Mouse (Mus musculus): ENCODE measurements around the gene Tmem136. TPM values are rescaled to one million over a fixed set of nuclear protein-coding genes. Genes with fewer than 3 reads are reported as not detected.

The Tmem136 gene
- 0.94 and 0.97 TPM in 2 replicates for polyA plus RNA-seq (2012; rRNA removed)
- 0.47 and 0.57 TPM in 2 replicates for polyA plus RNA-seq (2014; fragmentation: Nextera tagmentation; extraction: Ambion mirVana)

DNA sequence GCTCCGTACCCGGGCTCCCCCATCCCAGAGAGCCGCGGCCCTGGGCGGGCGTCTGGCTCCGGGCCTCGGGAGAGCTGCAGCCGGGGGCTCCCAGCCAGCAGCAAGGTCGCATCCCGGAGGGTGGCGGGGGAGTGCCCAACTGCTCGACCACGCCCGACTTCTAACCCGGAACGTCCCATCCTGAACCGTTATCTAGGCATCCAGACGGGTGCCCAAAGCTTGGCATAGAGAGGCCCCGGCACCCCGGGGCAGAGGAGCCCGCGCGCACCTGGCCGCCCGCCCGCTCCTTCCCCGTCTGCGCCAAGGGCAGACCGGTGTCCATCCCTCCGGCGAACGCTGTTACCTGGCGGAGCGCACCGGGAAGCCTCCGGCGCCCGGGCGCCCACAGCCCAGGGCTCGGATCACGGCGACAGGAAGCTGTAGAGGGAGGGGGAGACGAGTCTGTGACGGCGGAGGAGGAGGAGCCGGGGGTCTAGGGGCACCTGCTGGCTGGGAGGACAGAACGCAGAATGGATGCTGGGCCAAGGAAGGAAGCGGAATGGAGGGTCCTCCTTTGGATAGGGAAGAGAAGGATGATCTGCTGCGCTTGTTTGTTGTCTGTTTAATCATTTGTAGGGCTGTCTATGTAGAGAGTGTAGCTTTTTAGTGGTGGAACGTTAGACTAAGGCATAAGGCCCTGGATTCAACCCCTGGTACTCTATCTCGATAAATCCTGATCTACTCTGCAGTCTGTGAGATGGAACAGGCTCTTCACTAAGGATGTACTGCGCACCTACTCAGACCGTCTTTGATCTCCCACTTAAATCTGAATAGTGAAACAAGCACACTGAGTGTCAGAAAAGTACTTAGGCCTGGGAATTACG lies at the start of gene Tmem136:
Gene Tmem136, minus strand, starts transcription at position 437 of the 863 bp plus-strand sequence.
- Histone ChIP-seq H3K4me3 (ENCODE audit: insufficient read depth in 1 of 2, low read depth in 2 of 2, low read length in 2 of 2) (peak within 1 kb of the TSS; percentile 60 to 61), H3K27ac (peak within 1 kb of the TSS; percentile 78), H3K27me3 (ENCODE audit: control insufficient read depth, insufficient read depth, low read length) (peaks cover 49% of the 10 kb centered on the region), H3K36me3 (replicated peaks; ENCODE audit: control insufficient read depth, insufficient read depth, low read depth) (no peaks in the 10 kb centered on the region), H3K9me3 (ENCODE audit: control insufficient read depth, low read length) (no peaks in the 10 kb centered on the region), H3K4me2 (ENCODE audit: low read depth) (peak within 1 kb of the TSS; percentile 82), H3K4me1 (replicated peaks; ENCODE audit: control insufficient read depth in 2 of 2, insufficient read depth in 2 of 2, low read length in 1 of 2) (peaks cover 21 to 22% of the 10 kb centered on the region in 2 experiments), H3K9ac (replicated peaks) (peak within 1 kb of the TSS; percentile 72)
- DNase-seq (ENCODE audit: low read depth in 3 of 3, low spot score in 3 of 3): peak; percentile 83 to 87 (median 86)
- peak; percentile 69 for TF ChIP-seq EP300 (IDR thresholded peaks at IDR 0.05; ENCODE audit: low read depth)
- no peak for TF ChIP-seq CTCF (IDR thresholded peaks at IDR 0.05; ENCODE audit: low read depth)
- 5% methylated on average over 55 of the region's 55 CpGs for WGBS (ENCODE audit: insufficient replicate concordance)
- ATAC-seq (ENCODE audit: insufficient read depth): peak; percentile 99

DNA sequence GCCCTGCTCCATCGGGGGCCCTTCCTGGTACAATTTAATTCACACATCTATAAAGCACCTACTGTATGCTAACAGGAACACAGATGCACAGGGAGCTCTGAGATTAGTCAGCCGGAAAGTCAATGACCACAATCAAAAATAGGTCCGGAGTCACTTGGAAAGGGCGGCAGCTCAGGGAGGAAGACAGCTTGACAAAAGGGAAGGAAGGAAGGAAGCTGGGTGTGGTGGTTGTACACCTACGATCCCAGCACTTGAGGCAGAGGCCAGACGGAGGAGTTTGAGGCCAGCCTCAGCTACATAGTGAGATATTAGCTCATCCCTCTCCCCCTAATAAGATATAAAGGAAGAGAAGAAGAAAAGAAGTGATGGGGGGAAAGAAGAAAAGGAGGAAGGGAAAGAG lies 39.6 kb upstream of the Tmem136 start:
- H3K4me3 ChIP-seq (ENCODE audit: insufficient read depth in 1 of 2, low read depth in 2 of 2, low read length in 2 of 2): no peak overlapping the region
- H3K27ac ChIP-seq: no peak overlapping the region
- H3K4me2 ChIP-seq (ENCODE audit: low read depth): no peak overlapping the region
- H3K9me3 ChIP-seq (ENCODE audit: control insufficient read depth, low read length): no peaks in the 10 kb centered on the region
- no peaks in the 10 kb centered on the region for H3K27me3 ChIP-seq (ENCODE audit: control insufficient read depth, insufficient read depth, low read length)
- H3K9ac ChIP-seq (replicated peaks): no peak overlapping the region
- no peak for DNase-seq (ENCODE audit: low read depth in 3 of 3, low spot score in 3 of 3)
- H3K4me1 ChIP-seq (replicated peaks; ENCODE audit: control insufficient read depth in 2 of 2, insufficient read depth in 2 of 2, low read length in 1 of 2): no peaks in the 10 kb centered on the region
- 25% methylated on average over 6 of the region's 6 CpGs for WGBS (ENCODE audit: insufficient replicate concordance)
- ATAC-seq (ENCODE audit: insufficient read depth): no peak
- TF ChIP-seq EP300 (IDR thresholded peaks at IDR 0.05; ENCODE audit: low read depth): no peak
- no peak for TF ChIP-seq CTCF (IDR thresholded peaks at IDR 0.05; ENCODE audit: low read depth)
- H3K36me3 ChIP-seq (replicated peaks; ENCODE audit: control insufficient read depth, insufficient read depth, low read depth): no peaks in the 10 kb centered on the region

DNA sequence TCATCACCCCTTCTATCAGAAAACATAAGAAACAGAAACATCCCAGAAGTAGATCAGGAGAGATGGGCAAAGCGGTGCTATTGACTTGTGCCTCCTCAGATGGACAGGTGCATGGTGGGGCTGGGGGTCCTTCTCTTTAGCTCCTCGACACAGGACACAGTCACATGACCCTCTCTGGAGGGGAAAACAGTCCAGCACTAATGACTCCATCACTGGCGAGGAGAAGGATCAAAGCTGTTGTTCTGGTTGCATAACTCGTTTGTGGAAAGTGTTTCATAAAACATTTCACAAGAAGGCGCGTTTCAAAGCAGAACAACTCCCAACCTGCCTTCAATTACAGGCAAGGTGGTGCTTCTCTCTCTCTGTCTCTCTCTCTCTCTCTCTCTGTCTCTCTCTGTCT lies 35.4 kb upstream of the Tmem136 start:
- WGBS (ENCODE audit: insufficient replicate concordance): 58% methylated on average over 6 of the region's 6 CpGs
- no peaks in the 10 kb centered on the region for H3K27me3 ChIP-seq (ENCODE audit: control insufficient read depth, insufficient read depth, low read length)
- TF ChIP-seq CTCF (IDR thresholded peaks at IDR 0.05; ENCODE audit: low read depth) (no peak), EP300 (IDR thresholded peaks at IDR 0.05; ENCODE audit: low read depth) (no peak)
- H3K36me3 ChIP-seq (replicated peaks; ENCODE audit: control insufficient read depth, insufficient read depth, low read depth): no peaks in the 10 kb centered on the region
- H3K27ac ChIP-seq: no peak overlapping the region
- no peak overlapping the region for H3K4me2 ChIP-seq (ENCODE audit: low read depth)
- no peak for ATAC-seq (ENCODE audit: insufficient read depth)
- no peak overlapping the region for H3K9ac ChIP-seq (replicated peaks)
- H3K9me3 ChIP-seq (ENCODE audit: control insufficient read depth, low read length): no peaks in the 10 kb centered on the region
- no peak for DNase-seq (ENCODE audit: low read depth in 3 of 3, low spot score in 3 of 3)
- no peak overlapping the region for H3K4me3 ChIP-seq (ENCODE audit: insufficient read depth in 1 of 2, low read depth in 2 of 2, low read length in 2 of 2)
- no peaks in the 10 kb centered on the region for H3K4me1 ChIP-seq (replicated peaks; ENCODE audit: control insufficient read depth in 2 of 2, insufficient read depth in 2 of 2, low read length in 1 of 2)

DNA sequence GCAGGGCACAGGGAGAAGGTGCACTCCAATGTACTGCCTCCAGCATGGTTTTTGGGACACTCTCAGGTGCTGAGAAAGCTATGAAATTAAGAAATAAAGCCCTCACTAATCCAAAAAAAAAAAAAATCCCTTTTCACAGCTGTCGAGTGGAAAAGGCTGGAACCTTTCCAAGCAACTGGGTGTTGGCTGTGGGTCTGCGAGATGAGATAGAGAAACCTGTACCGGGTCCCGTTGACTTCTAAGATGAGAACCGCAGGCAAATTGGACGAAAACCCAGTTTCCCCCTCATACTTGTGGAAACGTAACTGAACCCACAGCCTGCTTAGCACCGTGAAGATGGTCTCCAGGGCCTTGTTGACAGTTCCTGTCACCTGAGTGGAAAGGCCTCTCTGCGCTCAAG lies 34.6 kb upstream of the Tmem136 start:
- Histone ChIP-seq H3K27ac (no peak overlapping the region), H3K27me3 (ENCODE audit: control insufficient read depth, insufficient read depth, low read length) (no peaks in the 10 kb centered on the region), H3K9ac (replicated peaks) (no peak overlapping the region), H3K4me3 (ENCODE audit: insufficient read depth in 1 of 2, low read depth in 2 of 2, low read length in 2 of 2) (no peak overlapping the region), H3K4me2 (ENCODE audit: low read depth) (no peak overlapping the region), H3K36me3 (replicated peaks; ENCODE audit: control insufficient read depth, insufficient read depth, low read depth) (no peaks in the 10 kb centered on the region), H3K4me1 (replicated peaks; ENCODE audit: control insufficient read depth in 2 of 2, insufficient read depth in 2 of 2, low read length in 1 of 2) (no peaks in the 10 kb centered on the region), H3K9me3 (ENCODE audit: control insufficient read depth, low read length) (no peaks in the 10 kb centered on the region)
- TF ChIP-seq CTCF (IDR thresholded peaks at IDR 0.05; ENCODE audit: low read depth): no peak
- TF ChIP-seq EP300 (IDR thresholded peaks at IDR 0.05; ENCODE audit: low read depth): no peak
- ATAC-seq (ENCODE audit: insufficient read depth) (no peak), DNase-seq (ENCODE audit: low read depth in 3 of 3, low spot score in 3 of 3) (no peak)
- WGBS (ENCODE audit: insufficient replicate concordance): 63% methylated on average over 9 of the region's 9 CpGs

DNA sequence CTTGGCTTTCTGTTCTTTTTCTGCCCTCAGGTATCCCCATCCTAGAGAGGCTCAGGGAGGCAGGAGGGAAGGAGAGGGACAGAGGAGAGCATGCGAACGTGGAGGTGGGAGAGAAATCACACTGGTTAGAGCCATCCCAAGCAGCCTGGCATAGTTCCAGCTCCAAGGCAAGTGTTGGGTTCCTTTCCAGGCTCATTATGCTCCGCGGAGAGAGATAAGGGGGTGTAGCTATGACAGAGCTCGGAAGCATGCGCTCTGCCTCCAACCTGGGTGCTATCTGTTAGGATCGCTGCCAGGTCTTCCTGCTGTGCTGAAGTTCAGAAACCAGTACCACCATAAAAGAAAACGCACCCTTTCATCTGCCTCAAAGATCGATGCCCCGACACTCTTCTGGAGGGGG lies 33.7 kb upstream of the Tmem136 start:
- Histone ChIP-seq H3K4me3 (ENCODE audit: insufficient read depth in 1 of 2, low read depth in 2 of 2, low read length in 2 of 2) (no peak overlapping the region), H3K9ac (replicated peaks) (no peak overlapping the region), H3K4me2 (ENCODE audit: low read depth) (no peak overlapping the region), H3K27me3 (ENCODE audit: control insufficient read depth, insufficient read depth, low read length) (no peaks in the 10 kb centered on the region), H3K36me3 (replicated peaks; ENCODE audit: control insufficient read depth, insufficient read depth, low read depth) (no peaks in the 10 kb centered on the region), H3K4me1 (replicated peaks; ENCODE audit: control insufficient read depth in 2 of 2, insufficient read depth in 2 of 2, low read length in 1 of 2) (no peaks in the 10 kb centered on the region), H3K27ac (no peak overlapping the region), H3K9me3 (ENCODE audit: control insufficient read depth, low read length) (no peaks in the 10 kb centered on the region)
- WGBS (ENCODE audit: insufficient replicate concordance): 29% methylated on average over 10 of the region's 10 CpGs
- DNase-seq (ENCODE audit: low read depth in 3 of 3, low spot score in 3 of 3) (no peak), ATAC-seq (ENCODE audit: insufficient read depth) (no peak)
- TF ChIP-seq CTCF (IDR thresholded peaks at IDR 0.05; ENCODE audit: low read depth): no peak
- no peak for TF ChIP-seq EP300 (IDR thresholded peaks at IDR 0.05; ENCODE audit: low read depth)
